Mouse (Mus musculus): Measurements from ENCODE around the gene Agrp.

Gene Agrp

DNA sequence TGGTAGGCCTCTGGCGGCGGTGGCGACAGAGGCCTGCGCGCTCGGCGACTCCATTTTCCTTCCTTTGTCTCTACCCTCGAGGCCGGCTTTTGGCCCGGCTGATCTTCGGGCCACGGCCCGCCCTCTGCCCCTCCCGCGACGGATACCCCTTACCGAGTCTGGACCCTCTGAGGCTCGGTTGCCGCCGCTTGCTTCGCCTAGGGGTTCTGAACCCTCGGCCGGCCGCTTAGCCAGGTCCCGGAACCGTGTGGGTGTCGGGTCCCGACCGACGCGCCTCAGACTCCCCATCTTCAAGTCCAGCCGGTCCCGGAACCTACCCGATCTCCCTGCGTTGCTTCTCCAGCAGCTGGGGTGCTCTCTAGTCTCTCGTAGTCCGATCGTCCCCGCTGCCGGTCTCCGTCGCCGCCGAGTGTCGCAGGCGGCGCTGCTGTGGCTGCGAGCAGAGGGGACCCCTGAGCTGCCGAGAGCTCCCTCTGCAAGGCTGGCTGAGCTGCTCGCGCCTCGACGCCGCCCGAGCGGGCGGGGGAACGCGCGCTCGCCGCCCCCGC is at the start of gene Agrp:
TSS of gene Agrp (minus strand) at position 431 of the 548 bp plus-strand sequence.
- peak; percentile 41 for DNase-seq (ENCODE audit: low read depth, low spot score)

DNA sequence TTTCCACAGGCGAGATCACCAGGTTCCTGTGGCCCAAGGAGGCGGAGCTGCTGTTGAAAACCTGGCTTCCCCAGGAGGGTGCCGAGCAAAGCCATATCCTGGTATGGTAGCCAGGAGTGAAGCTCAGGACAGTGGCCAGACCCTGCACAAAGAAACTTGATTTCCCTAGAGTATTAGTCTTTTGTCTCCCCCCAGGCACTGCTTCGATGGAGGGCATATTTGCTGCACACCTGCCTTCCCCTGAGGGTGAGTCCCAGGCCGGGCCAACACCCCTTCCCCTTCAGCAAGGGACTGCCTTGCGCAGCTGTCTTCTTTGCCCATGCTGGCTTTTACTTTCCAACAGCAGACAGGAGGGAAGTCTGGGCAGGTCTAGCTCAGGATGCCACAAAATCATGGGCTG is 49.4 kb upstream of the Agrp start:
- DNase-seq (ENCODE audit: low read depth, low spot score) = no peak

DNA sequence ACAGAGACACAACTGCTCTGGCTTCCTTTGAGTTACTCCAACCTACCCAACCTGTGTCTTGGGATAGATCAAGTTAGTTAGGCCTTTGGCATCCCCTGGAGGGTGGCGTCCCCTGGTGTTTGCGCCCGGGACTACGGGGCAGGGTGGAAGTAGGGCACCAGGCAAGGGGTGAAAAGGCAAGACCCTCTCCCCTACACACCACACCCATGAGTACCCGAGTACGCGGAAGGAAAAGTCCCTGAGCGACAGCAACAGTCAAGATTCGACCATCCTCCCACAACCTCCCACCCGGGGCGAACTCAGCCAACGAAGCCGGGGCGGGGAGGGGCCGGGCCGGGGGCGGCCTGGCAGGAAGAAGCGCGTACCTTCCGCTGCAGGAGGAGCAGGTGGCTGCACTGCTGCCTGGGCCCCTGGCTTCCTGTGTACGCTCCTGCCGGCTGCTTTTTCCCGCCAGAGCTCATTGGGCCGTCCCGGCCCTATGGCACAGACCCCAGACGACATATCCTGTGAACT is 48.7 kb upstream of the Agrp start, which contains the start of gene Carmil2:
TSS of gene Carmil2 (plus strand) at position 479 of the 513 bp plus-strand sequence.
- peak; percentile 85 for DNase-seq (ENCODE audit: low read depth, low spot score)

DNA sequence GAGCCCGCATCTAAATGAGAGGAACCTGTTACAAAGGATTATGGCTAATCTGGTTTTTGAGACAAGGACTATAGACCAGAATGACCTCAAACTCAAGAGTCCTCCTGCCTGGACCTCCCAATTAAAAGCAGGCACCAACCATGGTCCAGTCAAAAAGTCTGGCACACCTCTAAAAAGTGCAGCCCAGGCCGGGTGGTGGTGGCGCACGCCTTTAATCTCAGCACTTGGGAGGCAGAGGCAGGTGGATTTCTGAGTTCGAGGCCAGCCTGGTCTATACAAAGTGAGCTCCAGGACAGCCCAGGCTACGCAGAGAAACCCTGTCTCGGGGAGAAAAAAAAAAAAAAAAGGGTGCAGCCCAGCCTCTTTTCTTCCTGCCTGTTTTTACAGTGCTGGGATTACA is 48.1 kb upstream of the Agrp start:
- no peak for DNase-seq (ENCODE audit: low read depth, low spot score)

DNA sequence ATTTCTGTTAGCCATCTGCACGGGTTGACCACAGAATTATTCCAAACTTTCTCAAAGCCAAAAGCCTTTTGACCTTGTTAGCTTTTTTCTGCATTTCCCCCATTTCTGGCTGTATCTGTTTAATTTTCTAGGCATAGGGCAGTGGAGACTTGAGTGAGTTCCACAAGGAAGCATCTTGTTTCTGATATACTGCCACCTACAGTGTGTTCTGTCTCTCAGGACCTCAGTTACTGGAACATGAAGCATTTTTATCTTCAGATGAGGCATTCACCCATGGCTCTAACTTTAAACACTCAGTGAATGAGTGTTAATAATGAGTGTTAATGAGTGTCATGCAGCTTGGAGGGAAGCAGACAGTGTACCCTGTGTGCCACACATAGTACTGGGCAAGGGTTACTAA is 40.7 kb upstream of the Agrp start:
- no peak for DNase-seq (ENCODE audit: low read depth, low spot score)

DNA sequence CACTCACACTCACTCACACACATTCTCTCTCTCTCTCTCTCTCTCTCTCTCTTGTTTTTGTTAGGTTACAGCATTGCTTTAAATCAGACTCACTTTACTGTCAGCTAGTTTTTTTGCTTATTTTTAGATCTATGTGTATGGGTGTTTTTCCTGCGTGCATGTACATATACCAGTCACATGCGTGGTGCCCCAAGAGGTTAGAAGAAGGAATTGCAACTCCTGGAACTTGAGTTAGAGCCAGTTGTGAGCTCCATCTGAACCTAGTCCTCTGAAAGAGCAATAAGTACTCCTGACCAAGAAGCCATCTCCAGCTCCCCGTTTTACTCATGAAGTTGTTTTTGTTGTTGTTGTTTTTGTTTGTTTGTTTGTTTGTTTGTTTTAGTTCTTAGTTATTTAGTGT is 24.0 kb upstream of the Agrp start:
- DNase-seq (ENCODE audit: low read depth, low spot score) = peak; percentile 79

DNA sequence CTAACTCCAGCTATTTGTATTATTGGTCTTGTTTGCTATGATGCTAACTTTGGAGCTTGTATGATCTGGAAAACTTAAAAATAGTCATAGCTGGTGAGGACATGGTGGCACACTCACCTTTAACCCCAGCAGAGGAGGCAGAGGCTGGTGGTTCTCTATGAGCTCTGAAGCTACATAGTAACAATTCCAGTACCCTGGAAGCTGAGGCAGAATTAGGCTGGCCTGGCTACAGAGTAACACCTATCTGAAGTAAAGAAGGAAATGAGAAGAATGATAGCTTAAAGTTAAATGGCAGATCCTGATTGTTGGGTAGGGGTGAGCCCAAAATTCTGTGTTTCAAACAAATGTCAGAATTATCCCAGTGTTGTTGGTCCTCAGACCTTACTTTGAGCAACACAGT is 20.4 kb upstream of the Agrp start:
- DNase-seq (ENCODE audit: low read depth, low spot score) = no peak

DNA sequence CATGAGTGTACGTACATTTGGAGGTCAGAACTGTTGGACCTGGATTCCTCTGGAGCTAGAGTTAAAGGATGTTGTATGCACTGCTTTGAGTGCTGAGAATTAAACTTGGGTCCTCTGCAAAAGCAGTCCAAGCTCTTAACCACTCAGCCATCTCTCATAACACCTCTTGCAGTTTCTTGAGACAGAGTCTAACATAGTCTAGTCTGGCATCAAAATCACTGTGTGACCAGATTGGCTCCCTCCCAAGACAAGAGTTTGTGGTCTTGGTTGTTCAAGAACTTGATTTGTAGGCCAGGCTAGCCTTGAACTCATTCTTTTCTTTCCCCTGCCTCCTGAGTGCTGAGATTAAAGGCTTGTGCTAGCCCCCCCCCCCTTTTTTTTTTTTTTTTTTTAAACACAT is 11.7 kb upstream of the Agrp start:
- DNase-seq (ENCODE audit: low read depth, low spot score) = no peak

DNA sequence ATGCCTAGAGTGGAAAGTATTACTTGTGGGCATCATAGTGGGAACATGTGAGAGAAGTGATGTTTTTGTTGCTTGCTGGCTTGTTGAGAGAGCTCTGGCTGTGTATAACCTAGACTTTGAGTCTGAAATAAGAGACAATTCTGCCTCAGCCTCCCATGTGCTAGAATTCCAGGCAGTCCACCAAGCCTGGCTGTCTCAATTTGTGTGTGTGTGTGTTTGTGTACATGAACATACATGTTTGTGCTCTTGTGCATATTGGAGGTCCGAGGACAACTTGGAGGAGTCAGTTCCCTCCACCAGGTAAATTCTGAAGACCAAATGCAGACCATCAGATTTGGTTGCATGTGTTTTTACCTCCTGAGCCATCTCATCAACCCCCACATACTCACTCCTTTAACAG is 8.0 kb upstream of the Agrp start:
- no peak for DNase-seq (ENCODE audit: low read depth, low spot score)

DNA sequence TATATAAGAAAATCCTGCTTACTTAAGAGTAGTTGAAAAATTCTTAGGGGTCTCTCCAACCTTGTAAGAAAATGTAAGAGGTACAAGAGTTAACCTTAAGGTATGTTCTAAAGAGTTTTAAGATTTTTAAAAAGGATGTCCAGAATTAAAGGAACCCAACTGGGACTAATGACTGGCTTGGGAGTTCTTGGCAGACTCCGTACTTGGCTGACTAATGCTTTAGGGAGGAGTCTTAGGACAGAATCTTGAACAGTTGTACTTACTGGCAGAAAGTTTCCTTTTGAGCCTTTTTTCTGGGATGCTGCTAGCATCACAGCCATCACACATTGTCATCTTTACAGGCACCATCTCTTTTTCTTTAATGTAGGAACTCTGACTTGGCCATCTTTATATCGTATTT is 3.3 kb upstream of the Agrp start:
- DNase-seq (ENCODE audit: low read depth, low spot score) = no peak

DNA sequence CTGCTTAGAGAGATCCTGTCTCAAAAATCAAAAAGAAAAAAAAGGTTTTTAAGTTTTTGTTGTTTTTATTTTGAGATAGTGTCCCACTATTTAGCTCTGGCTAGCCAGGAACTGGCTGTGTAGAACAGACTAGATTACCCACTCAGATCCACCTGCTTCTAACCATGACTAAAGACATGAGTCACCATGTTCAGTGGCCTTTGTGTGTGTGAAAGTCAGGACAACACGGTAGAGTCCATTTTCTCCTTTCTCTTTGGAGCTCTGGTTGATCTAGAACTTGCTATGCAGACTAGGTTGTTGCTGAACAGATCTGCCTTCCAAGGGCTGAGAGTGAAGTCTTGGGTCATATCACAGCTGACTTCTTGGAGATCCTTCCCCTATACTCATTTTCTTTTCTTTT is 2.6 kb upstream of the Agrp start:
- no peak for DNase-seq (ENCODE audit: low read depth, low spot score)

DNA sequence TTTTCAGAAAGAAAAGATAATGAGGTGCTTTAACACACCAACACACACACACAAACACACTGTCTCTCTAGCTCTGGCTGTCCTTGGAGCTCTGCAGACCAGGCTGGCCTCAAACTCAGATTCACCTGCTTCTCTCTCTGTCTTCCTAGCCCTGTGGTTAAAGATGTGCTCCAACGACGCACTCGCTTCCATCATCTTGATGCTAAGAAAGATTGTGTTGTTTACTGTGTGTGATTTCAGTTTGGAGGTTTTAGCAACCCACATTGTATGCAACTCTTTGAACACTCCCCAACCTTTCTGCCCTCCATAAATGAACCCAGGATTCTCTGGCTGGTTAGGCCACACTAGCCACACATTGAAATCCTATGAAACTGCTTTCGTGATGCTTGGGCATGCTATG is 1.3 kb upstream of the Agrp start:
- no peak for DNase-seq (ENCODE audit: low read depth, low spot score)

DNA sequence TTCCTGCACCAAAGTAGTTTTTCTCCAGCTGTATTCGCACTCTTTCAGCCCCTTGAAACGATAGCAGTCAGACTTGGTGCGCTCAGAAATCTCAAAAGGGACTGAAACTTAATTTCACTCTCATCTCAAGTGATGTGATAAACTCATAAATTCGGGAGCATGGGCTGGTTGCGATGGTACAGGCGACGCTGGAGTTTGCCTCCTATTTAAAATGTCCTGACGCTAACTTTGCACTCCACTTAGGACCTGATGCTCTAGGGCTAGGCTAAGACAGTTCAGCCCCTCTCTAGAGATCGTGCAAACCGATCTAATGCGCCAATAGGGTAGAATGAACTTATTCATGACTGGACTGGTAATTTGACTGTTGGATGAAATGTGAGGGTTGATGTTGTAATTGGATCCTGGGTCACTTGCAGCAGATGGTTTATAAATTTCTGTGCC is 428 bp upstream of the Agrp start:
- peak; percentile 41 for DNase-seq (ENCODE audit: low read depth, low spot score)

DNA sequence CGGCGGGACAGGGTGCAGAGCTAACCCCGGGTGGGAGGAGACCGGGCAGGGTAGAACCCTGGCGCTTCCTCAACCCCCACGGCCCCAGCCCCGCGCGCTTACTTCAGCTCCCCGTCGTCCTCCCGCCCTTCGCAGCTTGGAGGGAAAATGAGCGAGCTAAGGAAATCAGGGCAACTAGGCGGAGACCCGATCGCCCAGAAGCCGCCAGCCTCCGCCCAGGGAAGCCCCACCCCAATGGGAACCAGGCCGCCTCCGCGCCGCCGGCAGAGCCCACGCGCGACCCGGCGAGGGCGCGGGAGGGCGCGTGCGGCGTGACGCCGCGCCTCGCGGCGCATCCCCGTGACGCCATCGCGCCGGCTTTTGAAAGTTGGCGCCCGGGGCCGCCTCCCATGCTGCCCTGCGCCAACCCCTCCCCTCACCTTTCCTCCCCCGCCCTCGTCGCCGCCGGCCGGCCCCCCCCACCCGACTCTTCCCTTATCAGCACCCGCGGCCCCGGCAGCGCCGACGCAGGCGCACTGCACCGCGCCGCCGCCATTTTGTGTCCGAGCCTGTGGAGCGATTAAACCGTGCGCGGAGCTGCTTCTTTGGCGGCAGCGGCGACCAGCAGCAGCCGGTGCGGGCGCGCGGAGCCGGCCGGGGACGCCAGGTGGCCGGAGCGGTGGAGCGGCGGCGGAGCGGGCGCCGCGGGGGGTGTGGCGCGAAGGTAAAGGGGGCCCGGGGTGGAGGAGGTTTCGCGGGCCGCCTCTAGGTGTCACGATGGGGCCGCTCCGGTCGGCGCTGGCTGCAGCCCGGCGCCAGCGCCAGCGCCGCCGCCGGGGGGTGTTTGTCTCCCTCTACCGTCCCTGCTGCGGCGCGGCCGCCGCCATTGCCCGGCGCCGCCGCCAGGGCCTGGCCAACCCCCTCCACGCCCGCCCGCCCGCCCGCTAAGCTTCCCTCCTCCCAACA is 903 bp downstream of the Agrp start, which contains the start of gene Ctcf:
TSS of gene Ctcf (plus strand) at position 551 of the 945 bp plus-strand sequence.
- peak; percentile 94 for DNase-seq (ENCODE audit: low read depth, low spot score)

DNA sequence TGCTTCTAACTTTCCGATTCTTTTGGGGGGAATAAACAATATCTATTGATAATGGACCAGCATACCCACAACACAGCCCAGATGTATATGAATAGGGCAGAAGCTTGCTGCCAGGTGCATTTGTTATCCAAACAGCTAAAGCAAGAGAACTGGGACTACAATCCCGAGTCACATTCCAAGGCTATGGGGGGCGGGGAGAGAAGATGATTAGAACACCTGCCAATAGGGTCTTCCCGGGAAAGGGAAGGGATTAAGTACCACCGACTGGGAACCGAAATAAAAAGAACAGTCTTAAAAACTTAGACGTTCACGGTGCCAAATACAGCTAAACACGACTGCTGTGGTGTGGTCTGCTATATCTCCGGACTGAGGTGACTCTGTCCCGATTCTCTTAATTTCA is 1.7 kb downstream of the Agrp start:
- DNase-seq (ENCODE audit: low read depth, low spot score) = peak; percentile 64

DNA sequence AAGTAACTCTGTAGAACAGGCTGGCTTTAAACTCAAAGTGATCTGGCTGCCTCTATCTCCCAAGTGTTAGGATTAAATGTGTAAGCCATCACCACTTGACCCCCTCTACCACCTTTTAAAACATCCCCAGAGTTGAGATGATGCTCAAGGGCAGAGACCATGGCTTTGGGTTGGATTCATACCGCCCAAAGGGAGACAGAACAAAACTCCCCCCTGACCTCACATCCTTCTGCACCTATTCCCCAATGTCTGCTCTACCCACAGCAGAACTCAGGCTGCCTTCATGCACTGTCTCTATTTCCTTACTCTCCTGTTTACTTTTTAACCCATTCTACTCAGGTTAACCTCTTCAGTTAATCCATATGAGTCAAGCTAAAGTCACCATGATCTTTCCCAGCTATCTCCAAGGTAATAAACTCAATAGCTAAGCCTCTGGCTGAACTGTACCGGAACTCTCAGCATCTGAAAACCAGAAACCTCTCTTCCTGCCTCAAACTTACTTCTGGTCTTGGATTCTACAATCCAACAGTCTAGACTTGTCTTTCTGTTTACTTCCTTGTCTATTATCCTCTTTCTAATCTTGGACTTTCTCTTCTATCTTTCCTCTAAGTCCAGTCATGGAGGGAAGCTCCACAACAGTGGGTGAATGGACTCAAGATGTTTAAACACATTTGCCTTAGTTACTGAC is 2.3 kb downstream of the Agrp start:
- DNase-seq (ENCODE audit: low read depth, low spot score) = no peak

DNA sequence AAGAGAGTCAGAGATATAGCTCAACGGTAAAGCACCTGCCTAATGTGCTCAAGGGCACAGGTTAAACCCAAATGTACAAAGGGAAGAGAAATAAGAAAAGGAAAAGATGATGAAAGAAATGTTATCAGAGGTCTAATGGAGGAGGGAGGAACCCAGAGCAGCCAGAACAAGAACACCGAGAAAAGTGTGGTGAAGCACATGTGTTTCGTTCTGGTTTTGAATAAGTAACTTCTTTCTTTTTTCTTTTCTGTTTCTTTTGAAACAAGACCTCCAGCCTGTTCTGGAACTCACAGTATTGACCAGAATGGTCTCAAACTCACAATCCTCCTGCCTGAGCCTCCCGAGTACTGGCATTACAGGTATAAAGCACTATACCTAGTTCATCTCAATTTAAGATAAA is 7.9 kb downstream of the Agrp start:
- DNase-seq (ENCODE audit: low read depth, low spot score) = no peak

DNA sequence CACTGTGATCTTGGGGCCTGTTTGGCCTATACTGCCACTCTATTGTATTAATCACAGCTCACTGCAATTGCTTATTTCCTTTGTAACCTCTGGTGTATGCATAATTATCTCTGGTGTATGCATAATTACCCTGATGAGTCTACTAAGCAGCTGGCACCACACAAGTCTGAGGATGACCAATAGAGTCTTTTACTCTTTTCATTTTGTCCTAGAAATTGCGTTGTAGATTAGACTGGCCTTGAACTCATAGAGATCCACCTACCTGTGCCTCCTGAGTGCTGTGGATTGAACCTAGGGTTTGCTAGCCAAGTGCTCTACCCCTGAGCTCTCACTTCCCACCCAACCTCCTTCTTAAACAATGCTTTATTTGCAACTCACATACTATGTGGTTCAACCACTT is 11.1 kb downstream of the Agrp start:
- DNase-seq (ENCODE audit: low read depth, low spot score) = no peak

DNA sequence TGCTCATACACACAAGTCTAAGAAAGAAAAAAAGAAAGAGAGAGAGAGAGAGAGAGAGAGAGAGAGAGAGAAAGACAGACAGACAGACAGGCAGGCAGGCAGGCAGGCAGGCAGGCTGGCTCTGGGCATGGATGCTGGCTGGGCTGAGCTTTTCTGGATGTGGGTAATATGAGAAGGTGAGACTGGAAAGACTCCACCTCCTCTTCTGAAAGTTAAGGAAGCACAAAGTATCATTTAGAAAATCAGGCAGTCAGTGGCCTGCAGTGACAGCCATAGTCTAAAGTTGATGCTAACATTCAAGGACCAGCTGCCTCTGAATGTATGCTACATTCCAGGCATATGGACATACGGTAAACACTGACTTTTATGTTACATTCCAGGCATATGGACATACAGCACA is 12.4 kb downstream of the Agrp start:
- no peak for DNase-seq (ENCODE audit: low read depth, low spot score)

DNA sequence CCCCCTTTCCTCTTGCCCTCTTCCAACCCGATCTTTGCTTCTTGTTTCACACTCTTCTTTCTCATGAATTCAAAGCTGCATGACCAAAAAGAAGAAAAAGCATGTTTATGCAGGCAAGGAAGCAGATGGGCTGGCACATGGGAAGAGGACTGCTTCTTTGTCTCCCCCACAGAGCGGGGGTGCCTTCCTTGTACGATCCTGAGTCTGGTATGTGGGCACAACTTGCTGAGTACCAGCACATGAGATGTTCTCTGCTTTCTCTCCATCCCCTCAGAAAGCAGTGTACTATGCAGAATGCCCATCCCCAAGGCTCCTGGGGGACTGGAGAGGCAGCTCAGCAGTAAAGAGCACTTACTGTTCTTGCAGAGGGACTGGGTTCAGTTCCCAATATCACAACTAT is 12.8 kb downstream of the Agrp start:
- no peak for DNase-seq (ENCODE audit: low read depth, low spot score)

DNA sequence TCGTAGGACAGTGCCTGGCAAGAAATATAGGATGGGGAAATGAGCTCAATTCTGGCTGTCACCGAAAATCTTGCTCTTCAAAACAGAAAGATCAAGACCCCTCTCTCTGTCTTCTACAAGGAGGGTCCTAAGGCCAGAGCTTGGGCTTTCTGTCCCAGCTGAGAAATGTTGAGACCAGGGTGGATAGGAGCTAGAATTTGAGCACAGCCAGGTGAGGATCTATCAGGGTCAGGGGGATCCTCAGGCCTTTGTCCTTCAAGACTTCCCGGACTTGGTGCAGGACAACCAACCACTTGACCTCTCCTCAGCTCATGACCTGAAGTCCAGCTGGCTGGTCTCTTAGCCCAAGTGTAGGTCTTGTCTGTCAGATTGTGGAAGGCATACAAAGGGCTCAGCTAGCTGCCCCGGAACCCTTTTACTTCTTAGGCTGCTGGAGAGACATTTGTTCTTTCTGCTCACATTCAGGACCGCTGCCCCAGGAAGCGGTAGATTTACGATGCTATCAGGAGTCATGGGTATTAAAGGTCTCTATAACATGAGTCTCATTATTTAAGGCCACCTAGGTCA is 13.4 kb downstream of the Agrp start:
- DNase-seq (ENCODE audit: low read depth, low spot score) = no peak

DNA sequence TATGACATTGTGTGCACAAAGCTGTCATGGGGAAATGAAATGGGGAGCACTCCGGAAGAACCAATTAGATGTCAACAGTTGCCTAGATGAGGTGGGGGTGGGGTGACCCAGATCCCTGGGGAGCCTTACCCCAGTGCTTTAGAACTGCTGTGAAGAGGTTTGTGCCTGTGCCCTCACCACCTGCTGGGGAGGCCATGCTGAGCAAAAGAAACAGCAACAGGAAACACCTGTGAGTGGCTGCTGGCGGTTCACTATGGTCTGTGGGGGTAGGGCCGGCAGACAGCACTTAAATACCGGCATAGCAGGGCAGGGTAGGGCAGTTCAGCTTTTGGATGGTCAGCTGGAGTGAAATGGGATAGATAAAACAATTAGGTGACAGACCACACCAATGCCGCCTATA is 14.1 kb downstream of the Agrp start:
- peak; percentile 91 for DNase-seq (ENCODE audit: low read depth, low spot score)

Measured in ES-CJ7 (cell line).